Comparison of ENCODE assay signal across 8 mouse cellular contexts in genomic region chr11:118318678-118319077, GRCm38 (mm10). TPM values are rescaled to one million over a fixed set of nuclear protein-coding genes. Genes with fewer than 3 reads are reported as not detected.
DNase-seq lines count a peak whose midpoint lies in the region; ATAC-seq and TF ChIP-seq lines count a peak whose summit lies in the region.

No protein-coding gene starts in this region.

- no peaks in the 10 kb centered on the region for H3K4me1 ChIP-seq in forebrain, postnatal 0 days (ENCODE audit: insufficient read depth)
- H3K4me1 ChIP-seq in forebrain, embryonic 16.5 days (replicated peaks; ENCODE audit: control insufficient read depth, insufficient read depth, low read length): 0 out of 2 replicates have a peak, but pooled peaks cover 2% of the 10 kb centered on the region
- H3K4me1 ChIP-seq in midbrain, postnatal 0 days (ENCODE audit: insufficient read depth, low read length): 0 out of 2 replicates have a peak, but pooled peaks cover 10% of the 10 kb centered on the region
- peaks cover 20% of the 10 kb centered on the region for H3K4me1 ChIP-seq in midbrain, embryonic 16.5 days (ENCODE audit: control insufficient read depth, insufficient read depth, low read length)
- no peaks in the 10 kb centered on the region for H3K4me1 ChIP-seq in lung, embryonic 16.5 days (replicated peaks; ENCODE audit: control insufficient read depth, insufficient read depth, low read length)

- DNase-seq in forebrain, postnatal 0 days: peak; percentile 57
- peak; percentile 46 for DNase-seq in midbrain, postnatal 0 days (ENCODE audit: low spot score)
- peak; percentile 57 for DNase-seq in embryo, embryonic 10.5 days (ENCODE audit: low spot score)
- peak; percentile 73 for DNase-seq in thymus, postnatal 0 days (ENCODE audit: low spot score)
- DNase-seq in urinary bladder, postnatal 36 days (ENCODE audit: low spot score in 2 of 2): no peak

- TF ChIP-seq CTCF in forebrain, postnatal 0 days (IDR thresholded peaks at IDR 0.05; ENCODE audit: low read depth): peak; percentile 75
- peak; percentile 78 for TF ChIP-seq CTCF in midbrain, postnatal 0 days (IDR thresholded peaks at IDR 0.05)

- no peak for ATAC-seq in forebrain, postnatal 0 days
- ATAC-seq in forebrain, embryonic 16.5 days: no peak
- ATAC-seq in midbrain, postnatal 0 days (ENCODE audit: low FRiP score): no peak
- ATAC-seq in midbrain, embryonic 16.5 days: no peak
- ATAC-seq in lung, embryonic 16.5 days (ENCODE audit: low read depth): 0 out of 2 replicates have a peak, but pooled peaks have one; percentile 26

- no peak overlapping the region for H3K9ac ChIP-seq in forebrain, postnatal 0 days
- H3K9ac ChIP-seq in forebrain, embryonic 16.5 days (replicated peaks; ENCODE audit: low read depth, low read length): no peak overlapping the region
- no peak overlapping the region for H3K9ac ChIP-seq in midbrain, postnatal 0 days (replicated peaks; ENCODE audit: low read length, poor library complexity, severe bottlenecking)
- H3K9ac ChIP-seq in midbrain, embryonic 16.5 days (ENCODE audit: low read depth, low read length): no peak overlapping the region
- H3K9ac ChIP-seq in lung, embryonic 16.5 days (ENCODE audit: low read length): no peak overlapping the region

- H3K9me3 ChIP-seq in forebrain, postnatal 0 days (ENCODE audit: low read length): no peaks in the 10 kb centered on the region
- H3K9me3 ChIP-seq in forebrain, embryonic 16.5 days (ENCODE audit: control insufficient read depth, low read length): no peaks in the 10 kb centered on the region
- no peaks in the 10 kb centered on the region for H3K9me3 ChIP-seq in midbrain, postnatal 0 days (ENCODE audit: low read length)
- no peaks in the 10 kb centered on the region for H3K9me3 ChIP-seq in midbrain, embryonic 16.5 days (replicated peaks; ENCODE audit: control insufficient read depth, low read length, poor library complexity, severe bottlenecking)
- H3K9me3 ChIP-seq in lung, embryonic 16.5 days (ENCODE audit: control insufficient read depth, low read length): no peaks in the 10 kb centered on the region

- H3K4me2 ChIP-seq in forebrain, postnatal 0 days (ENCODE audit: low read depth): no peak overlapping the region
- H3K4me2 ChIP-seq in forebrain, embryonic 16.5 days (ENCODE audit: low read length): no peak overlapping the region
- no peak overlapping the region for H3K4me2 ChIP-seq in midbrain, postnatal 0 days (ENCODE audit: low read depth, low read length, poor library complexity, severe bottlenecking)
- H3K4me2 ChIP-seq in midbrain, embryonic 16.5 days (ENCODE audit: low read length): no peak overlapping the region
- no peak overlapping the region for H3K4me2 ChIP-seq in lung, embryonic 16.5 days (ENCODE audit: low read depth, low read length)

- 68% methylated on average over 5 of the region's 5 CpGs for WGBS in forebrain, postnatal 0 days
- WGBS in forebrain, embryonic 16.5 days: 60% methylated on average over 5 of the region's 5 CpGs
- WGBS in midbrain, postnatal 0 days: 68% methylated on average over 5 of the region's 5 CpGs
- WGBS in midbrain, embryonic 16.5 days: 72% methylated on average over 5 of the region's 5 CpGs
- WGBS in lung, embryonic 16.5 days: 52% methylated on average over 5 of the region's 5 CpGs

- H3K36me3 ChIP-seq in forebrain, postnatal 0 days (ENCODE audit: insufficient read depth): peaks cover 37% of the 10 kb centered on the region
- H3K36me3 ChIP-seq in forebrain, embryonic 16.5 days (ENCODE audit: control insufficient read depth, insufficient read depth): no peaks in the 10 kb centered on the region; the same call in 1 of the 2 replicates
- 0 out of 2 replicates have a peak, but pooled peaks cover 19% of the 10 kb centered on the region for H3K36me3 ChIP-seq in midbrain, postnatal 0 days (ENCODE audit: insufficient read depth, low read length)
- peaks cover 11% of the 10 kb centered on the region for H3K36me3 ChIP-seq in midbrain, embryonic 16.5 days (ENCODE audit: control insufficient read depth, insufficient read depth, low read length)
- peaks cover 8% of the 10 kb centered on the region; the same call in 1 of the 2 replicates for H3K36me3 ChIP-seq in lung, embryonic 16.5 days (ENCODE audit: control insufficient read depth, insufficient read depth, low read length)

- H3K4me3 ChIP-seq in forebrain, postnatal 0 days (ENCODE audit: low read depth, low read length): no peak overlapping the region
- no peak overlapping the region for H3K4me3 ChIP-seq in forebrain, embryonic 16.5 days (replicated peaks; ENCODE audit: low read length)
- no peak overlapping the region for H3K4me3 ChIP-seq in midbrain, postnatal 0 days (ENCODE audit: low read depth, low read length)
- H3K4me3 ChIP-seq in midbrain, embryonic 16.5 days (ENCODE audit: low read depth, low read length): no peak overlapping the region
- H3K4me3 ChIP-seq in lung, embryonic 16.5 days (ENCODE audit: low read length): no peak overlapping the region

- no peaks in the 10 kb centered on the region for H3K27me3 ChIP-seq in forebrain, postnatal 0 days (ENCODE audit: insufficient read depth, low read length)
- H3K27me3 ChIP-seq in forebrain, embryonic 16.5 days (replicated peaks; ENCODE audit: control insufficient read depth, insufficient read depth, low read length): no peaks in the 10 kb centered on the region
- H3K27me3 ChIP-seq in midbrain, postnatal 0 days (ENCODE audit: insufficient read depth, low read length): no peaks in the 10 kb centered on the region
- no peaks in the 10 kb centered on the region for H3K27me3 ChIP-seq in midbrain, embryonic 16.5 days (ENCODE audit: control insufficient read depth, insufficient read depth, low read depth, low read length)
- no peaks in the 10 kb centered on the region for H3K27me3 ChIP-seq in lung, embryonic 16.5 days (ENCODE audit: control insufficient read depth, insufficient read depth, low read depth, low read length)

- no peak overlapping the region for H3K27ac ChIP-seq in forebrain, postnatal 0 days (ENCODE audit: low read depth, low read length)
- no peak overlapping the region for H3K27ac ChIP-seq in forebrain, embryonic 16.5 days (ENCODE audit: low read length)
- no peak overlapping the region for H3K27ac ChIP-seq in midbrain, postnatal 0 days (ENCODE audit: low read depth, low read length)
- H3K27ac ChIP-seq in midbrain, embryonic 16.5 days (ENCODE audit: low read length): no peak overlapping the region
- H3K27ac ChIP-seq in lung, embryonic 16.5 days (ENCODE audit: low read length): no peak overlapping the region

RNA-seq across cellular contexts. Expression of gene Cep295nl, which starts 23.6 kb away (rescaled TPM):
- 0.33 and 1.5 TPM in 2 replicates for total RNA-seq in forebrain, postnatal 0 days (2014; rRNA removed)
- 0.14 and 0.21 TPM in 2 replicates for polyA plus RNA-seq in forebrain, postnatal 0 days (2015; fragmentation: Nextera tagmentation; extraction: Ambion mirVana)
- polyA plus RNA-seq in forebrain, embryonic 16.5 days (2015; fragmentation: Nextera tagmentation; extraction: Ambion mirVana): 0.14 and 0.35 TPM in 2 replicates
- total RNA-seq in midbrain, postnatal 0 days (2014; rRNA removed): 0.16 and 0.71 TPM in 2 replicates
- polyA plus RNA-seq in midbrain, postnatal 0 days (2015; fragmentation: Nextera tagmentation; extraction: Ambion mirVana): 0.13 and 0.22 TPM in 2 replicates
- 0.10 and 0.15 TPM in 2 replicates for polyA plus RNA-seq in midbrain, embryonic 16.5 days (2015; fragmentation: Nextera tagmentation; extraction: Ambion mirVana)
- polyA plus RNA-seq in lung, embryonic 16.5 days (2015; fragmentation: Nextera tagmentation; extraction: Ambion mirVana): 0.39 and 0.59 TPM in 2 replicates
- polyA plus RNA-seq in thymus, postnatal 0 days (2015; fragmentation: Nextera tagmentation; extraction: Ambion mirVana): 0.21 and 0.30 TPM in 2 replicates

RNA-seq across cellular contexts. Expression of gene Usp36, which starts 28.6 kb away (rescaled TPM):
- 17.1 and 22.1 TPM in 2 replicates for total RNA-seq in forebrain, postnatal 0 days (2014; rRNA removed)
- 6.7 and 9.5 TPM in 2 replicates for polyA plus RNA-seq in forebrain, postnatal 0 days (2015; fragmentation: Nextera tagmentation; extraction: Ambion mirVana)
- polyA plus RNA-seq in forebrain, embryonic 16.5 days (2015; fragmentation: Nextera tagmentation; extraction: Ambion mirVana): 15.8 and 20.2 TPM in 2 replicates
- 13.7 and 20.4 TPM in 2 replicates for total RNA-seq in midbrain, postnatal 0 days (2014; rRNA removed)
- 10.6 and 13.1 TPM in 2 replicates for polyA plus RNA-seq in midbrain, postnatal 0 days (2015; fragmentation: Nextera tagmentation; extraction: Ambion mirVana)
- 17.7 and 18.8 TPM in 2 replicates for polyA plus RNA-seq in midbrain, embryonic 16.5 days (2015; fragmentation: Nextera tagmentation; extraction: Ambion mirVana)
- polyA plus RNA-seq in lung, embryonic 16.5 days (2015; fragmentation: Nextera tagmentation; extraction: Ambion mirVana): 17.9 and 18.2 TPM in 2 replicates
- 13.0 and 15.2 TPM in 2 replicates for polyA plus RNA-seq in thymus, postnatal 0 days (2015; fragmentation: Nextera tagmentation; extraction: Ambion mirVana)

RNA-seq across cellular contexts. Expression of gene Timp2, which starts 36.9 kb away (rescaled TPM):
- 174 and 208 TPM in 2 replicates for total RNA-seq in forebrain, postnatal 0 days (2014; rRNA removed)
- 121 and 165 TPM in 2 replicates for polyA plus RNA-seq in forebrain, postnatal 0 days (2015; fragmentation: Nextera tagmentation; extraction: Ambion mirVana)
- 79.8 and 79.9 TPM in 2 replicates for polyA plus RNA-seq in forebrain, embryonic 16.5 days (2015; fragmentation: Nextera tagmentation; extraction: Ambion mirVana)
- 212 and 217 TPM in 2 replicates for total RNA-seq in midbrain, postnatal 0 days (2014; rRNA removed)
- polyA plus RNA-seq in midbrain, postnatal 0 days (2015; fragmentation: Nextera tagmentation; extraction: Ambion mirVana): 129 and 140 TPM in 2 replicates
- polyA plus RNA-seq in midbrain, embryonic 16.5 days (2015; fragmentation: Nextera tagmentation; extraction: Ambion mirVana): 83.6 and 98.8 TPM in 2 replicates
- 69.8 and 74.1 TPM in 2 replicates for polyA plus RNA-seq in lung, embryonic 16.5 days (2015; fragmentation: Nextera tagmentation; extraction: Ambion mirVana)
- polyA plus RNA-seq in thymus, postnatal 0 days (2015; fragmentation: Nextera tagmentation; extraction: Ambion mirVana): 45.1 and 45.2 TPM in 2 replicates

Comparison
In these comparisons a context has a peak if more than half of its experiments do, and no peak if none do; other contexts are left out.
1. DNase-seq: peak in forebrain, postnatal 0 days (single experiment), midbrain, postnatal 0 days (single experiment), embryo, embryonic 10.5 days (single experiment) and thymus, postnatal 0 days (single experiment); none in urinary bladder, postnatal 36 days (0 of 2).